ENCODE assay signal across 8 mouse cellular contexts in the genomic region with DNA sequence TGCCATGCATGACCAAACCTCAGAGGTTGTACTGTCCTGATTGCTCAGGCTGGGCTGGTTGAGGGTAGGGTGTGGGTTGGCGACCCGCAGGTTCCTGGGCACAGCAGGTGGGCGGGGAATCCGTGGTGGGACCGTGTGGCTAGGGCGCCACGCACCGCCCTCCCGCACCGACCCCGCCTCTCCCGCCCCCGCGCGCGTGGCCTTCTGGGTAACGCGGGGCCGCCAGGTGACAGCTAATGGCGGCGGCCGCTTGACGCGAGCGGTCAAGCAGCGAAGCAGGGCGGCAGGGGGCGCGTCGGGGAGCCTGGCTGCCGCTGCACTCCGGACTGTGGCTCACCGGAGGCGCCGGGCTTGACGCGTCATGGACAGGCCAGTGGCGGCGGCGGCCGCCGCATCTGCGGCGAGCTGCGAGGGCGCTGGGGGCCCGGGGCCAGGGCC. TPM values are rescaled to one million over a fixed set of nuclear protein-coding genes. Genes with fewer than 3 reads are reported as not detected.
A peak's percentile ranks its signal among the peaks of the same experiment; 100 is the strongest.
DNase-seq lines count a peak whose midpoint lies in the region; ATAC-seq and TF ChIP-seq lines count a peak whose summit lies in the region.

A gene (plus strand): TSS at position 207 of the 438 bp plus-strand sequence.

- peak within 1 kb of the TSS; percentile 75 for H3K4me3 ChIP-seq in G1E (ENCODE audit: low read depth, low read length)
- peak within 1 kb of the TSS; percentile 70 for H3K4me3 ChIP-seq in cerebellum, adult 2 months (replicated peaks; ENCODE audit: insufficient read depth, low read depth, low read length)
- H3K4me3 ChIP-seq in forebrain, postnatal 0 days (ENCODE audit: low read depth, low read length): peak within 1 kb of the TSS; percentile 51
- peak within 1 kb of the TSS; percentile 65 for H3K4me3 ChIP-seq in lung, embryonic 16.5 days (ENCODE audit: low read length)

- 0 out of 2 replicates have a peak, but pooled peaks have one; percentile 32 for TF ChIP-seq POLR2A in cerebellum, adult 2 months (IDR thresholded peaks at IDR 0.05; ENCODE audit: borderline replicate concordance, insufficient read depth, low read length)

- no peaks in the 10 kb centered on the region for H3K9me3 ChIP-seq in G1E (replicated peaks)
- no peaks in the 10 kb centered on the region for H3K9me3 ChIP-seq in forebrain, postnatal 0 days (ENCODE audit: low read length)
- no peaks in the 10 kb centered on the region for H3K9me3 ChIP-seq in lung, embryonic 16.5 days (ENCODE audit: control insufficient read depth, low read length)

- peak within 1 kb of the TSS; percentile 91 for H3K27ac ChIP-seq in cerebellum, adult 2 months (ENCODE audit: insufficient read depth, low read length)
- H3K27ac ChIP-seq in forebrain, postnatal 0 days (ENCODE audit: low read depth, low read length): peak within 1 kb of the TSS; percentile 69
- peak within 1 kb of the TSS; percentile 63 for H3K27ac ChIP-seq in lung, embryonic 16.5 days (ENCODE audit: low read length)

- H3K9ac ChIP-seq in forebrain, postnatal 0 days: peak within 1 kb of the TSS; percentile 71
- peak within 1 kb of the TSS; percentile 74 for H3K9ac ChIP-seq in lung, embryonic 16.5 days (ENCODE audit: low read length)

- peak; percentile 41 for DNase-seq in G1E (ENCODE audit: low spot score)
- DNase-seq in cerebellum, adult 2 months: peak; percentile 86
- DNase-seq in forebrain, postnatal 0 days: peak; percentile 69
- peak; percentile 81 to 82 for DNase-seq in heart, postnatal 36 days
- peak; percentile 70 for DNase-seq in layer of hippocampus, adult 9-11 months
- DNase-seq in ovary, postnatal 10 days (ENCODE audit: low spot score): peak; percentile 44
- DNase-seq in thymus, postnatal 0 days (ENCODE audit: low spot score): peak; percentile 52

- H3K4me1 ChIP-seq in G1E (ENCODE audit: insufficient read depth, low read depth, low read length): peaks cover 14% of the 10 kb centered on the region
- 0 out of 2 replicates have a peak, but pooled peaks cover 2% of the 10 kb centered on the region for H3K4me1 ChIP-seq in cerebellum, adult 2 months (ENCODE audit: control insufficient read depth, insufficient read depth, low read length)
- no peaks in the 10 kb centered on the region for H3K4me1 ChIP-seq in forebrain, postnatal 0 days (ENCODE audit: insufficient read depth)
- H3K4me1 ChIP-seq in lung, embryonic 16.5 days (replicated peaks; ENCODE audit: control insufficient read depth, insufficient read depth, low read length): no peaks in the 10 kb centered on the region

- 18% methylated on average over 36 of the region's 47 CpGs for WGBS in cerebellum, adult 2 months
- WGBS in forebrain, postnatal 0 days: 18% methylated on average over 34 of the region's 47 CpGs
- 15% methylated on average over 13 of the region's 47 CpGs for WGBS in lung, embryonic 16.5 days

- intact Hi-C loops in heart, postnatal 36 days (cut with DNase I): loop anchor here (5.0 to 10.0 kb wide), 3 partner anchors 150 to 890 kb away; a partner anchor contains a TSS

- H3K36me3 ChIP-seq in G1E (replicated peaks): peaks cover 13% of the 10 kb centered on the region
- no peaks in the 10 kb centered on the region for H3K36me3 ChIP-seq in forebrain, postnatal 0 days (ENCODE audit: insufficient read depth)
- H3K36me3 ChIP-seq in lung, embryonic 16.5 days (ENCODE audit: control insufficient read depth, insufficient read depth, low read length): no peaks in the 10 kb centered on the region

- peak within 1 kb of the TSS; percentile 50 for H3K4me2 ChIP-seq in forebrain, postnatal 0 days (ENCODE audit: low read depth)
- peak within 1 kb of the TSS; percentile 61 for H3K4me2 ChIP-seq in lung, embryonic 16.5 days (ENCODE audit: low read depth, low read length)

- ATAC-seq in G1E (ENCODE audit: extremely low read depth, insufficient number of reproducible peaks, low FRiP score, poor library complexity, severe bottlenecking): peak; percentile 45; the same call in 1 of the 2 replicates
- ATAC-seq in forebrain, postnatal 0 days: peak; percentile 84
- ATAC-seq in lung, embryonic 16.5 days (ENCODE audit: low read depth): peak; percentile 94

- no peak for TF ChIP-seq CTCF in G1E (IDR thresholded peaks at IDR 0.05; ENCODE audit: low read depth, low read length)
- no peak for TF ChIP-seq CTCF in cerebellum, adult 2 months (IDR thresholded peaks at IDR 0.05; ENCODE audit: borderline replicate concordance, insufficient read depth, low read depth, low read length)
- no peak for TF ChIP-seq CTCF in forebrain, postnatal 0 days (IDR thresholded peaks at IDR 0.05; ENCODE audit: low read depth)

- no peaks in the 10 kb centered on the region for H3K27me3 ChIP-seq in G1E (ENCODE audit: insufficient read depth, low read length)
- no peaks in the 10 kb centered on the region for H3K27me3 ChIP-seq in cerebellum, adult 2 months (ENCODE audit: control insufficient read depth, insufficient read depth, low read length)
- H3K27me3 ChIP-seq in forebrain, postnatal 0 days (ENCODE audit: insufficient read depth, low read length): no peaks in the 10 kb centered on the region
- H3K27me3 ChIP-seq in lung, embryonic 16.5 days (ENCODE audit: control insufficient read depth, insufficient read depth, low read depth, low read length): no peaks in the 10 kb centered on the region

RNA-seq across cellular contexts. Expression of the gene that starts here (rescaled TPM):
- total RNA-seq in G1E (2014; fragmentation: Nextera tagmentation) (32.8 and 38.2 TPM in 2 replicates), G1E (2017) (32.3 and 34.6 TPM in 2 replicates)
- polyA plus RNA-seq in G1E (2012): 4.3 and 5.4 TPM in 2 replicates
- polyA plus RNA-seq in cerebellum, adult 2 months (2012; rRNA removed): 26.7 and 28.6 TPM in 2 replicates
- total RNA-seq in forebrain, postnatal 0 days (2014; rRNA removed): 31.1 and 39.3 TPM in 2 replicates
- polyA plus RNA-seq in forebrain, postnatal 0 days (2015; fragmentation: Nextera tagmentation; extraction: Ambion mirVana): 7.4 and 9.9 TPM in 2 replicates
- 10 to 100 TPM; 27.7 to 29.5 TPM for total RNA-seq in heart, postnatal 36 days (2021)
- polyA plus RNA-seq in lung, embryonic 16.5 days (2015; fragmentation: Nextera tagmentation; extraction: Ambion mirVana): 9.1 and 9.9 TPM in 2 replicates
- 18.6 and 22.2 TPM in 2 replicates for polyA plus RNA-seq in thymus, postnatal 0 days (2015; fragmentation: Nextera tagmentation; extraction: Ambion mirVana)

Comparison
In these comparisons a context has a peak if more than half of its experiments do, and no peak if none do; other contexts are left out.
1. Peak in every context shown above with its lines: DNase-seq, ATAC-seq, H3K4me3 ChIP-seq and H3K27ac ChIP-seq.